Mouse (Mus musculus) hindbrain, embryonic 10.5 days (tissue): ENCODE results near the gene Clrn3. TPM values are rescaled to one million over a fixed set of nuclear protein-coding genes. Genes with fewer than 3 reads are reported as not detected.

Experiments used
- DNase-seq: peaks from one replicate; pipeline ENCODE4 v3.0.0-alpha.2; 2017; ENCODE audit warnings: low spot score
- H3K27ac ChIP-seq: fragments of 300-500 bp; sonication (generic); 2 replicates; pipeline ENCODE4 v1.5.1; 2016; ENCODE audit warnings: mild to moderate bottlenecking, moderate library complexity
- H3K27me3 ChIP-seq: fragments of 300-500 bp; sonication (generic); 2 replicates; pipeline ENCODE4 v1.6.1; 2016; ENCODE audit warnings: mild to moderate bottlenecking; ENCODE audit not compliant: poor library complexity, insufficient read depth, severe bottlenecking
- H3K36me3 ChIP-seq: fragments of 300-500 bp; sonication (generic); 2 replicates; pipeline ENCODE4 v1.6.1; 2016; ENCODE audit warnings: mild to moderate bottlenecking, moderate library complexity
- H3K4me1 ChIP-seq: fragments of 300-500 bp; sonication (generic); replicated peaks from 2 replicates; pipeline ENCODE4 v1.6.1; 2016; ENCODE audit warnings: mild to moderate bottlenecking
- H3K4me3 ChIP-seq: fragments of 300-500 bp; sonication (generic); 2 replicates; pipeline ENCODE4 v1.5.1; 2016; ENCODE audit warnings: mild to moderate bottlenecking, moderate library complexity
- H3K9me3 ChIP-seq: fragments of 300-500 bp; sonication (generic); 2 replicates; pipeline ENCODE4 v1.6.1; 2016; ENCODE audit warnings: mild to moderate bottlenecking, moderate library complexity
- WGBS: fragments of 180-500 bp; shearing (Covaris S2); methylation state at CpG from one replicate; pipeline ENCODE4 v1.1.7; 2016; 5-methylcytosine and 5-hydroxymethylcytosine counted together
- polyA plus RNA-seq: library from polyadenylated mRNA; unstranded; fragments of >200 nt; fragmentation: Nextera tagmentation; extraction: Ambion mirVana; gene quantifications from 2 replicates; pipeline ENCODE4 v1.2.1, GENCODE M21; 2016

Clrn3 gene
- polyA plus RNA-seq, 1 experiment from 2014 or later, result not detected

- WGBS, result 81% methylated on average over 3 of the region's 3 CpGs
- no peaks in the 10 kb centered on the region for H3K27me3 ChIP-seq
- no peaks in the 10 kb centered on the region for H3K36me3 ChIP-seq
- H3K4me3 ChIP-seq, result no peak overlapping the region
- no peak for DNase-seq
- H3K4me1 ChIP-seq, result no peaks in the 10 kb centered on the region
- H3K27ac ChIP-seq, result no peak overlapping the region
- H3K9me3 ChIP-seq, result no peaks in the 10 kb centered on the region
Observed at GRCm38 (mm10) chr7:135498565-135499186, 29.8 kb downstream of the Clrn3 start.

- H3K4me1 ChIP-seq, result no peaks in the 10 kb centered on the region
- 0 out of 2 replicates have a peak, but pooled peaks cover 4% of the 10 kb centered on the region for H3K9me3 ChIP-seq
- no peak overlapping the region for H3K27ac ChIP-seq
- no peak overlapping the region for H3K4me3 ChIP-seq
- H3K27me3 ChIP-seq, result no peaks in the 10 kb centered on the region
- DNase-seq, result peak; percentile 32
- H3K36me3 ChIP-seq, result no peaks in the 10 kb centered on the region
- WGBS, result 49% methylated on average over 3 of the region's 3 CpGs
Observed at GRCm38 (mm10) chr7:135495303-135495702, 33.2 kb downstream of the Clrn3 start.

GRCm38 (mm10) chr7:135490500-135490886 is 38.0 kb downstream of the Clrn3 start:
- Histone ChIP-seq H3K27me3 (peaks cover 15% of the 10 kb centered on the region), H3K9me3 (0 out of 2 replicates have a peak, but pooled peaks cover 4% of the 10 kb centered on the region), H3K36me3 (no peaks in the 10 kb centered on the region), H3K4me1 (peaks cover 14% of the 10 kb centered on the region), H3K27ac (no peak overlapping the region), H3K4me3 (no peak overlapping the region)
- 78% methylated on average over 8 of the region's 8 CpGs for WGBS
- DNase-seq, result no peak

GRCm38 (mm10) chr7:135489724-135490499 is 38.5 kb downstream of the Clrn3 start:
- Histone ChIP-seq H3K4me1 (peaks cover 19% of the 10 kb centered on the region), H3K9me3 (0 out of 2 replicates have a peak, but pooled peaks cover 4% of the 10 kb centered on the region), H3K36me3 (no peaks in the 10 kb centered on the region), H3K27me3 (peaks cover 20% of the 10 kb centered on the region), H3K27ac (no peak overlapping the region), H3K4me3 (no peak overlapping the region)
- 89% methylated on average over 9 of the region's 9 CpGs for WGBS
- no peak for DNase-seq

GRCm38 (mm10) chr7:135488214-135488810 is 40.1 kb downstream of the Clrn3 start:
- WGBS, result 75% methylated on average over 6 of the region's 6 CpGs
- Histone ChIP-seq H3K9me3 (0 out of 2 replicates have a peak, but pooled peaks cover 4% of the 10 kb centered on the region), H3K36me3 (no peaks in the 10 kb centered on the region), H3K27me3 (peaks cover 36% of the 10 kb centered on the region), H3K4me3 (no peak overlapping the region), H3K4me1 (peaks cover 29% of the 10 kb centered on the region), H3K27ac (no peak overlapping the region)
- no peak for DNase-seq

GRCm38 (mm10) chr7:135487423-135487822 is 41.0 kb downstream of the Clrn3 start:
- Histone ChIP-seq H3K36me3 (no peaks in the 10 kb centered on the region), H3K4me1 (peaks cover 29% of the 10 kb centered on the region), H3K4me3 (no peak overlapping the region), H3K27ac (no peak overlapping the region), H3K27me3 (peaks cover 43% of the 10 kb centered on the region), H3K9me3 (0 out of 2 replicates have a peak, but pooled peaks cover 4% of the 10 kb centered on the region)
- peak; percentile 80 for DNase-seq
- WGBS, result 21% methylated on average over 4 of the region's 4 CpGs

- Histone ChIP-seq H3K27me3 (peaks cover 49% of the 10 kb centered on the region), H3K27ac (no peak overlapping the region), H3K9me3 (no peaks in the 10 kb centered on the region), H3K36me3 (no peaks in the 10 kb centered on the region), H3K4me1 (peaks cover 29% of the 10 kb centered on the region), H3K4me3 (no peak overlapping the region)
- DNase-seq, result no peak
- WGBS, result 49% methylated on average over 10 of the region's 10 CpGs
Observed at GRCm38 (mm10) chr7:135486645-135487382, 41.6 kb downstream of the Clrn3 start.

GRCm38 (mm10) chr7:135485796-135486410 is 42.6 kb downstream of the Clrn3 start:
- peaks cover 29% of the 10 kb centered on the region for H3K4me1 ChIP-seq
- no peaks in the 10 kb centered on the region for H3K36me3 ChIP-seq
- peak; percentile 66 for DNase-seq
- H3K9me3 ChIP-seq, result no peaks in the 10 kb centered on the region
- H3K4me3 ChIP-seq, result no peak overlapping the region
- H3K27ac ChIP-seq, result peak overlapping the region; percentile 8; the same call in 1 of the 2 replicates
- peaks cover 58% of the 10 kb centered on the region for H3K27me3 ChIP-seq
- WGBS, result 15% methylated on average over 12 of the region's 12 CpGs

GRCm38 (mm10) chr7:135485116-135485795 is 43.2 kb downstream of the Clrn3 start:
- peaks cover 29% of the 10 kb centered on the region for H3K4me1 ChIP-seq
- H3K4me3 ChIP-seq, result no peak overlapping the region
- H3K27me3 ChIP-seq, result peaks cover 64% of the 10 kb centered on the region
- no peaks in the 10 kb centered on the region for H3K36me3 ChIP-seq
- no peak for DNase-seq
- no peak overlapping the region for H3K27ac ChIP-seq
- WGBS, result 6% methylated on average over 10 of the region's 10 CpGs
- no peaks in the 10 kb centered on the region for H3K9me3 ChIP-seq

GRCm38 (mm10) chr7:135484341-135484740 is 44.1 kb downstream of the Clrn3 start:
- peaks cover 36% of the 10 kb centered on the region for H3K4me1 ChIP-seq
- 46% methylated on average over 11 of the region's 11 CpGs for WGBS
- no peak for DNase-seq
- no peak overlapping the region for H3K4me3 ChIP-seq
- H3K36me3 ChIP-seq, result no peaks in the 10 kb centered on the region
- no peaks in the 10 kb centered on the region for H3K9me3 ChIP-seq
- H3K27me3 ChIP-seq, result peaks cover 69% of the 10 kb centered on the region
- H3K27ac ChIP-seq, result no peak overlapping the region

GRCm38 (mm10) chr7:135483751-135484150 is 44.7 kb downstream of the Clrn3 start:
- WGBS, result 49% methylated on average over 6 of the region's 6 CpGs
- H3K4me1 ChIP-seq, result peaks cover 39% of the 10 kb centered on the region
- H3K27ac ChIP-seq, result no peak overlapping the region
- no peak overlapping the region for H3K4me3 ChIP-seq
- DNase-seq, result no peak
- H3K9me3 ChIP-seq, result no peaks in the 10 kb centered on the region
- peaks cover 69% of the 10 kb centered on the region for H3K27me3 ChIP-seq
- H3K36me3 ChIP-seq, result no peaks in the 10 kb centered on the region

GRCm38 (mm10) chr7:135481150-135481549 is 47.3 kb downstream of the Clrn3 start:
- H3K27me3 ChIP-seq, result peaks cover 77% of the 10 kb centered on the region

More at GRCm38 (mm10) chr7:135481150-135481549, 47.3 kb downstream of the Clrn3 start:
- no peaks in the 10 kb centered on the region for H3K36me3 ChIP-seq
- WGBS, result 64% methylated on average over 7 of the region's 7 CpGs
- peaks cover 48% of the 10 kb centered on the region for H3K4me1 ChIP-seq
- H3K4me3 ChIP-seq, result no peak overlapping the region
- H3K9me3 ChIP-seq, result no peaks in the 10 kb centered on the region
- no peak overlapping the region for H3K27ac ChIP-seq
- no peak for DNase-seq
